Mouse (Mus musculus) cerebellum, postnatal 14 days (tissue): ENCODE data around the gene Nxph3.

Experiments
- DNase-seq, 2 experiments: peaks; one replicate each; pipeline ENCODE4 v3.0.0; 2021; ENCODE audit warnings: mixed read lengths in 2 of 2

Nxph3 gene

DNA sequence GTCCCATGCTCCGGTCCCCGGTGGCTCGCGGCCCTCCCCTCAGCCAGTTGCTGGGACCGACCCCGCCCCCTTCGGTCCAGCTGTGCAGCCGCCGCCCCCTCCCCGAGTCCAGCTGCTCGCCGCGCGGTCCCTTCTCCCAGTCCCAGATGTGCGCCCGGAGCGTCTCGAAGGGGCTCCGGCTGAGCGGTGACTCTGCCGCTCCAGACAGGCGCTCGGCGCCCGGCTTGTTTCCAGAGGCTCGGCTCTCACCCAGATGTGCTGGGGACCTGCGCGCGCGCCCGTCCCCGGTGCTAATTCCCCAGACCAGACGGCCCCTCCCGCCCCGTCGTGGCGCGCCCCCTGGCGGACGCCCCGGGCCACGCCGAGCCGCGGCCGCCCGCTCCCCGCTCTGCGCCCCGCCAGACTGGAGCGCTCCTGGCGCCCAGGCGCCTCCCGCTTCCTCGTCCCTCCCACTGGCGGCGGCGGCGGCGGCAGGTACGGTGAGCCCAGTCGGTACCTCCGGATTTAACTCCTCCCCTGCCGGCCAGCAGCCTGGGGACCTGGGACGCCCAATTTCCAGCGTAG is at the start of gene Nxph3:
TSS of gene Nxph3 (minus strand) at position 273 of the 564 bp plus-strand sequence.
- peak; percentile 83 to 85 for DNase-seq

DNA sequence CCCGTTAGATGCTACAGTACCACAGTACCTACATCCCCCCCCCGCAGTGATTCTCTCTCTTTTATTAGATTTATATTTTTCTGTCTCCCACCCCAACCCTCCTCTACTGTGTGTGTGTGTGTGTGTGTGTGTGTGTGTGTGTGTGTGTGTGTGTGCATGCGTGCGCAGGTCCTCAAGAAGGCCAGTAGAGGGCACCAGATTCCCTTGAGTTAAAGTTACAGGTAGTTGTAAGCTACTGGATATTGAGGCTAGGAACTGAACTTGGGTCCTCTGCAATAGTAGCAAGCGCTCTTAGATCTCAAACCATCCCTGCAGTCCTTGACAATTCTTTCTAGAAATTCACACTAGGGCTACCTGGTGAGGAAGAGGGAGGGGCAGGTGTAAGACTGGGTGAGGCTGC is 49.5 kb upstream of the Nxph3 start:
- no peak for DNase-seq

DNA sequence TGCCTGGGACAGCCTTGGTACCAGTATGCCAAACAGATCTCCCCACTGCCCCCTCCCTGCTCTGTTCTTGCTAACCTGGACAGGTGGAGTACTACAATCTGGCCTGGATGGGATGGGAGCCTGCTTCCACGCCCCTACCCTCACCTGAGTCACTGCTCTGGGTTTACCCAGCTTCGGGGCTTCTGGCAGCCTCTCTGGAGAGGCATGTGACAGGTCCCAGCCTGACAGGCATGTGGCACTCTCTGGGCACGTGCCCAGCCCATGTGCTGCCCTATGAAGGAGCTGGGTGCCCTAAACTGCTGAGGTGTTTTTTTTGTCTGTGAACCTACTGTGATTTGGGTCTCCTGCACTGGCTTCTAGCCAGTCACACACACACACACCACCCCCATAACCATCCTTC is 46.4 kb upstream of the Nxph3 start:
- peak; percentile 53 to 71 for DNase-seq

DNA sequence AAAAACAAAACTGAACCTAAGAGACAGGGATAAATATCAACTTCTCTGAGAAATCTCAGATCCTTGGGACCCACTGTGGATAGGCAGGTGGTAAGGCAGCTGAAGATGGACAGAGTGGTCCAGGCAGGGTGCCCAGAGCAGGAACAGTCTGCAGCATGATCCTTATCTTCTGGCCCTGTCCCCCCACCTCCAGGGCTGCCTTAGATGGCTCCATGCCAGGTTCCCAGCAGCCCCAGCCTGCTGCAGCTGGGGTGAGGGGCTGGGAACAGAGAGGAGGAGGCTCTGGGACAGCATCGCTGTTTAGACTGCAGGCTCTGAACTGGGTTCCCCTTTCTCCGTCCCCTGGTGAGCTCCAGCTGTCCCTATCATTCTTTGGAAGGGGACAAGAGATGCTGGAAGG is 45.4 kb upstream of the Nxph3 start:
- peak; percentile 42 to 69 for DNase-seq

DNA sequence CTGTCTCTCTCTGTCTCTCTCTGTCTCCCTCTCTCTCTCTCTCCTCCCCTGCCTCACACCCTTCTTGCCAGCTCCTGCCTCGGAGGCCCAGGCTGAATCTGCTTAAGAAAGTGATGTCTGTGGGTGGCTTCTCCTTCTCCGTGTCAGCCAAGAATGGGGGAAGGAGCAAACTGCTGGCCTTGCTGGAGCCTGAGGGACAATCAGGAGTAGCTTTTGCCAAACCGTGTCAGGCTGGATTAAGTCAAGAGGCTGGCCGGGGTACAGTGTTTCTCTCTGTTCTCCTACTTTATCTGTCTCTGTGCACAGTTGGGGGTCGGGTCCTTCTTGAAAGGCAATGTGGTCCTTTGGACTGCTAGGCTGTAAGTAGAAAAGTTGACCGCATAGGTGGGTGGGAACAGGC is 43.3 kb upstream of the Nxph3 start:
- DNase-seq = peak in 1 of 2 experiments; percentile 47

DNA sequence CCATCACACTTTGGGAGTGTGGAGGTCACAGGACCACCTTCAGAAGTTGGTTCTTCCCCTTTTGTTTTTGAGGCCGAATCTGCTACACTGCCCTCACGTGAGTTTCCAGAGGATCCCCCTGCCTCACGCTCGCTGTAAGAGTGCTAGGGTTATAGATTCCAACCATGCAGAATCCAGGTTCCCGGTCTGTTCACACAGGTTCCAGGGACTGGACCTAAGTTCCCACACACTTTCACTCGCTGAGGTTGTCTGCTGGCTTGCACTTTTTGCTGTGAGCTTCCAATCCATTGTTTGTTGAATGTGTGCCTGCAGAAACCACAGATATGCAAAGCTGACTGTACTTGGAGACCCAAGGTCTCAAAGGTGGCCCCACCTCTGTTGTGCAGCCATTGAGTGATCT is 42.7 kb upstream of the Nxph3 start:
- no peak for DNase-seq

DNA sequence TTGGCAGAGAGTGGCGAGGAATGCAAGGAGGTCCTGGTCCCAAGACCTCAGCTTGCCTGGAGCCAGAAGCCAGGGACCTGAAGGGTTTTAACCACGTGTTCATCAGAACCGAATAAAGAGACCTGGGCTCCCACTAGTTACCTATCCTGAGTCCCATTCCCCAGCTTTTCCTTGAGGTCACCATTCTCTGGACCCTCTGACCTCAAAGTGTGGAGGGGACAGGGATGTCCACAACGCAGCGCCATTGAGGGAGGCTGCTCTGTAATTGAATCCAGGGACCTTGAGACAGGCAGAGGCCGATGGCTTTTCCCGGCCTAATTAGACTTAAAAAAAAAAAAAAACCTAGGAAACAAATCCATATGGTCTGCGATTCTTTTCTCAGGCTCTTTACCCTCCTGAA is 40.9 kb upstream of the Nxph3 start:
- no peak for DNase-seq

DNA sequence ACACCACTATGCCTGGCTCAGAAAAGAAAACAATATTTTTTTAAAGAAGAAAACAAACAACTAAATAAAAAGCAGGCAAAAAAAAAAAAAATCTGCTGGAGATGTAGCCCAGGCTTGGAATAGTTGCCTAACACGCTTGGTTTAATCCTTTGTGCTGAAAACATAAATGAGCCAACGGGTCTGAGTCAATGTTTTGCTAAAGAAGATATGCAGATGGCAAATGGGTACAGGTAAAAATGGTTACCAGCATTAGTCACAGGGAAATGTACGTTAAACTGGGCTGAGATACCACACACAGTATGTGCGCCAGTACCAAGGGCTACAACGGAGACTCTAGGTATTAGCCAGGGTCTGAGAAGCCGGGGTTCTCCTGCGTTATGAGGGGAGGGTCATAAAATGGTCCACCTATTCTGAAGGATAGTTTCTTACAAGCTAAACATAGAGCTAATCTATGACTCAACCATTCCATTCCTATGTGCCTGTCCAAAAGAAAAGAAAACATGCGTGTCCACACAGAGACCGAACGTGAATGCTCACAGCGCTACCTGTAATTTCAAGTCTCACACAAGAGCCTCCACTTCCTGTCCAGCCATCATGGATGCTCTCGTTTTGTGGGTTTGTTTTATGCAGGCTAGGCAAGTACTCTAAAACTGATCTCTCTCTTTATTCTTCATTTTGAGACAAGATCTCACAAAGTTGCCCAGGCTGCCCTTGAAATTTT is 36.1 kb upstream of the Nxph3 start:
- no peak for DNase-seq

DNA sequence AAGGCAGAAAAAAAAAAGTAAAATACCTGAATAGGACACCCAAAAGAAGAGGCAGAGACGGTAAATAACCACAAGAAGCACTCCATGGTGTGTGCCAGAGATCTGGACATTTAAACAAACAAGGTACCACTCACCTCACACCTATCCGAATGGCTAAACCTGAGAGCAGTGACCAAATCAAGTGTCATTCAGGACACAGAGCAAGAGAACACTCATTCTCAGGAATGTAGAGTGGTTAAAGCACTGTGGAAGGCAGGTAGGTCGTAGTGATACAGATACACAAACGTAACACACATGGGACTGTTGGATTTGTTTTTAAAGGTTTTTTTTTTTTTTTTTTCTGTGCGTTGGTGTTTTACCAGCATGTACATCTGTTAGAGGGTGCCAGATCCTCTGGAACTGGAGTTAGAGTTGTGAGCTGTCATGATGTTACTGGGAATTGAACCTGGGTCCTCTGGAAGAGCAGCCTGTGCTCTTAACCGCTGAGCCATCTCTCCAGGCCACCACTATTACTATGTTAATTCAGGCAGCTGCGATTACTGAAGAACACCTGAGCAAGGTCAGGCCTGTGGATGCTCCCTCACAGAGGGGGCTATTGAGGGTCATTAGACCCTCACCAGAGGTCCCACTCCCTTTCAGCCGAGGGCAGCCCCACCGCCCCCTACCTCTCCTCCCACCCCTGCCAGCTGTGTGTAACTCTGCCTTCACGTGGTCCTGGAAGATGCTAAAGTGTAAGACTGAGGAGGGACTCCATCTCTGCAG is 31.8 kb upstream of the Nxph3 start:
- DNase-seq = no peak

DNA sequence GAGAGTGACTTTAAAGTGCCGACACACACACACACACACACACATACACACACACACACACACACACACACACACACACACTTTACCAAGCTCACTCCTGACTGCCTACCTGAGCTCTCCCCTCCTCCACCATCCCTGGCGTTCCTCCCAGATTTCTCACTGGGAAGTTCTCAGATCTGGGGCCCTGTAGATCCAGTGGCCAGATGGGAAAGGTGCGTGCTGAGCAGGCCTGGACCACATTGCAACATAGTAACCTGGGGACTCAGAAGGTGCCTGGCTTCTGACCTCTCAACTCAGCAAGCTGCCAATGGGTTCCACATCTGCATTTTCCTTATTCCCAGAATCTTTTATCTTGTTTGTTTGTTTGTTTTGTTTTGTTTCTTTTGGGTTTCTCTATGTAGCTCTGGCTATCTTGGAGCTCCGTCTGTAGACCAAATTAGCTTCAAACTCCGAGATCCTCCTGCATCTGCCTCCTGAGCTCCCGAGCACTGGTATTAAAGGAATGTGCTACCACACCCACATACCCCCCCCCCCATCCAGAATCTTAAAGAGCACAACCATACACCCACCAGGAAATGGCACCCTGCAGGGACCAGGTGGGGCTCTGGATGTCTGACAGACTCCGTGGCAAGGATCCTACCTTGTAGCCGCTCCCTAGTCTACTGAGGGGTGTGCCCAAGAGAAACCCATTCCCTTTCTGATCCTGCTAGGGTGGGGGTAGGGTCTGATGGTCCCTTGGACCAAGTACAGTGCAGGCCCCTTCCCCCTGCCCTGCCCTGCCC is 30.4 kb upstream of the Nxph3 start:
- DNase-seq = peak in 1 of 2 experiments; percentile 39

DNA sequence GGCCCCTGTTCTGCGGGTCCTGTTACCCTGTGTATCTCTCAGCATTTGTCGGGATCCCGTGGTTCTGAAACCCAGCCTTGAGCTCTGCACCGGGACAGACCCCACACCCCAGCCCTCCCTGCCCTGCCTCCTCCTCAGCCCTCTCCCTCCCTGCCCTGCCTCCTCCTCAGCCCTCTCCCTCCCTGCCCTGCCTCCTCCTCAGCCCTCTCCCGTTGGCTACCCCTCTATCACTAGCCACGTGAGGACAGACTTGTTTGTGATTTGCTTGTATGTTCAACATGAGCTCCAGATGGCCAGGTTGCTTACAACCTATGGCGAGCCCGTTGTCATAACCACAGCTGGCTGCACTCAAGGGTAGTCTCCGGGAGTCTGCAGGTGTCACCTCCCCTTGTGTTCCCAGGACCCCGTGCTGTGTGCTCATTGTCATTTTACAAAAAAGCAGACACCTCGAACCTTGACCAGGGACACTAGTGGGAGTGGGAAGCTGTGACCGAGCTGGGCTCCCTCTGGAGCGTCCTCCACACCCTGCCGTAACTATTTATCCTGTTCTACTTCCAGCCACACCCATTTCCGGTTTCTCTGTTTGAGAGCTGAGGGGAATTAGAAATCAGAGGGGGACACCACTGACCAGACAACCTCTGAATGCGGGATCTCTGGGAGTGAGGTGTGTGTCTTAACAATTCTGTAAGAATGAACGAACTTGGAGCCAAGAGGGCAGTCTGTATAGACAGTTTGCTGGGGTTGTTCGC is 26.4 kb upstream of the Nxph3 start:
- no peak for DNase-seq

DNA sequence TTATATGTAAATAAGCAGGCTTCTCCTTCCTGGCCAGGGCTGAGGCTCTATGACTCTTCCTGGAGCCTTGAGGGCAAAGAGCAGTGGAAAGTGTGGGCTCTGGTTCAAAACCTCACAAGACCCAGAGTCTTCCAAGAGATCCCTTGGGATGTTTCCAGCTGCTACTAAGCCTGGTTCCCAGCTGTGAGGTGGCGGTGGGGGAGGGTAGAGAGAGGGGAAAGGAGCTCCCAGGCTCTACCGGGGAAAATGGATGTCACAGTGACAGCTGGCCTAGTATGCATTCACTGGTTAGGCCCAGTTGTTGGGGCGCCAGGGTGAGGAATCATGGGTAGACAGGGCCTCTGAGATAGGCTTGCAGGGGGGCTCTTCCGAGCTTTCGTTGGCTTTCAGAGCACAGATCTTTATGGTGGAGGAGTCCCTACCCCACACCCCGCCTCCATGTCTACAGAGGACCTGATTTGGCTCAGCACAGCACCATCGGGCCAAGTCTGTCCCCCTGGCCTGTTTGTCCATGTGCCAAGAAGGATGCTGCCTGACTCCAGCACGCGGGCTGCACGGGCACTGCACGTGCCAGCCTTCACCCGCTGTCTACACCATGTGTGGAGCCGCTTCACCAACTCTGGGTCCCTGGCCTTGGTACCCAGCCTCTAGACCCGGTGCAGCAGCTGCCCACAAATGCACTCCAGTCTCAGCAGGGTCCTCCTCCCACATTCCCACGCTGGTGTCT is 24.2 kb upstream of the Nxph3 start:
- DNase-seq = peak; percentile 62 to 78

DNA sequence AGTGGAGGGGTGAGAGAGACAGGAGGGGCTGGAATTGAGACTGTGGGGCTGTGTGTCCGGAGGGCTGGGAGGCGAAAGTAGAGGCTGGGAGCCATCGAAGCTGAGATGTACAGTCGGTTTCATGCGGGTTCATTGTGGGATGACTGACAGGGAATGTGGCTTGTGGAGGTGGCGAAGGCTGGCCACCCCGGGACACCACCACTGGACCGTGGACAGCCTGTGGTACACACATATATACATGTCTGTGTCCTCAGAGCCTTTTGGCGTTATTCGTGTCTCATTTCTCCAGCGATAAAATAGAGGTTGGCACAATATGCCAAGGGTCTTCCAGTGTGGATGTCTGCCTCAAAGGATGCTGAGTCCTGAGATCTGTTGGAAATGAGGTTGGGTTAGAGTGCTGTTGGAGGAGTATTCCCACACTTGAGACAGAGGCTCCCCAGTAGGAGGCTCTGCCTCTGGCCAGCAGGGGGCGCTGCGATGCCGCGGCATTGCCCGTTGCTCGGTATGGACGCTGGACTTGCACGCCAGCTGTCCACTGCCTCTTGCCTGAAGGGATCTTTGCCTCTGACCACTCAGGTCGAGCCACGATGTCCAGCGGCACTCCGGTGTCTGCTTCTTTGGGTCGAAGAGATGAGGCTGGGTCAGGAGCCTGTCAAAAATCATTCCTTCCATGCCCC is 19.3 kb upstream of the Nxph3 start:
- peak; percentile 95 to 98 for DNase-seq

DNA sequence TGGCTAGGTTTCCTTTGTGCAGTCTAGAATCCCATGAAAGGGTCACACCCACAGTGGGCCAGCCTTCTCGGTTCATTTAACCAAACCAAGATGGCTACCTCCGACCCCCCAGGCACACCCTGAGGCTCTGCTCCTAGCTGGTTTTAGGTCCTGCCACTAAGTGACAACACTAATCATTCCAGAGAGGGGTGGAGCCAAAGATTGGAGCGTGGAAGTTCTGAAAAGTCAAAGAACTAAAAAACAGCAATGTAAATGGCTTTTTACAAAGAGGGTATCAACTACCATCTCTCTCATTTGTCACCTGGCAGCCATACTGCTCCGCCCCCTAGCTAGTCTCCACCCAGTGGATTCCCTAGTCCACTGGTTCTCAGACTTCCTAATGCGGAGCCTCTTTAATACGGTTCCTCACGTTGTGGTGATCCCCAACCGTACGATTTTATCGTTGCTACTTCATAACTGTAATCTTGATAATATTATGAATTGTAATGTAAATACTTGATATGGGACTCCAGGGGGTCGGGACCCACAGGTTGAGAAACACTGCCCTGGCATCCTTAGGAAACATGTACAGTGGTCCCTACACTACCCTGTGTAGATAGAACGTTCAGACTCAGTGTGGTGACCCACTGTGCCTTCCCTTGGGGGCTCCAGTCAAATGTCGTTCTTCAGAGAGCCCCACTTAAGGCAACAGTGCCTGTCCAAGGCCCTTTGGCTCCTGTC is 18.1 kb upstream of the Nxph3 start:
- no peak for DNase-seq

DNA sequence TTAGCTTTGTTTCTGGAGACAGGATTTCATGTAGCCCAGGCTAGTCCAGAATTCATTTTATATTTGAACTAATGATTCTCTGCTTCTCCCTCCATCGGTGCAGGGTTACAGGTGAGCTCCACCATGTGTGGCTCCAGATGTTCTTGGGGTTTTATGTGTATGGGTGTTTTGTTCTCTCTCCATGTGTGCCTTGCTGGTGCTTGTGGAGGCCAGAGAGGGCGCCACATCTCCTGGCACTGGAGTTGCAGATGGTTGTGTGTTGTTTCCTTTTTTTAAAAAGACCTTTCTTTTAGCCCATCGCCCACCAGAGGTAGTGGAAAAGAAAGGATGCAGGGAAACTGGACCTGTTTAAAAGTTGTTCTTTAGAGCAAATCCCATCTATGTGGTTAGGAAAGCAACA is 13.9 kb upstream of the Nxph3 start:
- no peak for DNase-seq

DNA sequence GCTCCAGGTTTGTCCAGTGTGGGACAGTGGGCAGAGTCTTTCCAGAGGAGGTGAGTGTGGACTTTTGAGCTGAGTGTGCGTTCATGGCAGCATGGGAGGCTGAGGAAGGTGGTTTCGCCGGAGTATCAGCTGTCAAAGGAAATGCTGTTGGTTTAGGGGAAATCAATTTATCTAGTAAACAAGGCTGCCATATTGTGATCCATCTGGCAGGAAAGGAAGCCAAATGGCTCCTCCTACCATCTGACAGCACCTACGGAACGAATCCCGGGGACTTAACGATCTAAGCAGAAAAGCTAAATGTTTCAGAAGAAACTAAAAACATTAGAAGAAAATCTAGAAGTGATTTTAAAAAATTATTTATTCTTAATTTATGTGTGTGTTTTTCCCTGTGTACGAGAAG is 12.9 kb upstream of the Nxph3 start:
- peak in 1 of 2 experiments; percentile 51 for DNase-seq

DNA sequence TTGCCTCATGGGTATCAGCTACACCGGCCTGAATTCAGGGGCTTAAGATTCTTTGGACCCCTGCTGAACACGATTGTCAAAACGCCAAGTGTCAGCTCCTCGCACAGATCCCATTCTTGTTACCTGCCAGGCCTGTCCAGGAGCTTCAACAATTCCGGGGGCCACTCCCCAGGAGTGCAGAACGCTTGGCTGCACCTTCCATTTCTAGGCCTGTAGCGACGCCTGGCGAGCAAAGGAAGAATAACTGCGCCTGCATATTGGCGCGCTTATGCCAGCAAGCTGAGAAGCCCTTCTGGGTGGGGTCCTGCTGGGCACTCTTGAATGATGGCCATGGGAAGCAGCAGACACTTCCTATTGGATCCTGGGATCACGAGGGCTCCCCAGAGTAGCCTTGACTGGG is 7.2 kb upstream of the Nxph3 start:
- peak; percentile 90 to 93 for DNase-seq

DNA sequence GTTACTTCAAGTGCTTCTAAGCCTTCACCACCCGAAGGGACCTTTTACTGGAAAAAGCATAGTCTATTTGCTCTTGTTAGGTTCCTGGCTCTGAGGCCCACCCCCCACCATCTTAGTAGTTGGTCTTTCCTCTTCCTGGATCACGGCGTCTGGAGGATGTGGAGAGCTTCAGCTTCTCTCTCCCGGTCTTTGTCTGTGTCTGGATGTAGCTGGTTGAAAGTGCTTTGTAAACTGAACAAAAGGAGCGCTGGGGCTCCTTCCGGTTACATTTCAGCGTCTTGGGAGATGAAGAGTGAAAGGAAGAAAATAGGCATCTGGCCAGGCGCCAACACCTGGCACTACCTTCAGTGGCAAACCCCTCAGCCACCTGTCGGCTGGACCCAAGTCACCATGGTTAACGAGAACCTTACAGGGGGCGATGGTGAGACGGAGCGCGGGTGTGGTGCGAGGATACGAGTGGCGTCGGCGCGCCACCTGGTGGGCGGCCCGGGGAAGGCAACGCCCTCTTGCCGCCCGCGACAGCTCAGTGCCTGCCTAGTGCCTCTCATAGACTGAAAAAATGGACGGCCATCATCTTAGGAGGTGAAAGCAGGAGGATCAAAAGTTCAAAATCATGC is 6.2 kb upstream of the Nxph3 start:
- peak; percentile 97 to 98 for DNase-seq

DNA sequence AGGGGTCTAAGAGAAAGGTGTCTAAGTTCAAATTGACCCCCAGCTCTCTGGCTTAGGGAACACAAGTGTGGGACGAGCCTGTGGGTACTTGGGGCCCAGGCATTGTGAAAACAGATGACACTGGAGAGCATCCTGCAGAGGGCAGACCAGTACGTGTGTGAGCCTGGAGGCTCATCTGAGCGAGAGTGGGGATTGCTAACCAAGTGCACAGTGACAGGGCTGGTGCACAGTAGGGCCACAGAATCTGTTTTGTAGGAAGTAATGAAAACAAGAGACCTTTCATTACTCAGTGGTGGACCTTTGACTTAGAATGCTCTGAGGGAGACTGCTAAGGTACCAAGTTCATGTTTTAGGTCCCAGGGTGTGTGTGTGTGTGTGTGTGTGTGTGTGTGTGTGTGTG is 5.6 kb upstream of the Nxph3 start:
- DNase-seq = no peak

DNA sequence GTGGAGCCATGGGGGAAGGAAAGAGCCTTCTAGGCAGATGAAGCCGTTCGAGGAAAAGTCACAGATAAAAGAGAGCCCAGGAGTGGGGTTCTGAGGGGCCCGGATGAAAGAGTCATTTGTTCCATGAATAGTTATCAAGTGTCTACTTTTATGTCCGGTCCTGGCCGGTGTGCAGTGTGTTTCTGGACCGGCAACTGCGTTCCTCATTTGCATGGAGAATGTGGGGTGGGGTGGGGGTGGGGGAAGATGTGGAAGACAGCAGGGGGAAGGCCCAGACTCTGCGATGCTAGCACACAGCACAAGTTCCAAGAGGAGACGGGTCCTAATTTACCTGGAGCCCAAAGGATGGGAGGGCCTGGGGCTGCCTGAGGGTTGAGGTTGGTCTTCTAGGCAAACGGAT is 4.9 kb upstream of the Nxph3 start:
- DNase-seq = no peak
